Mouse (Mus musculus) cerebellum, adult (tissue): ENCODE results near the gene Znrf4.

Experiments used
- ATAC-seq: cut with Nextera tagmentation; 2 replicates; pipeline ENCODE4 v1.9.2; 2017; ENCODE audit warnings: mild to moderate bottlenecking, moderate library complexity, mixed read lengths; ENCODE audit not compliant: insufficient number of reproducible peaks, low FRiP score, low TSS enrichment

The Znrf4 gene

DNA sequence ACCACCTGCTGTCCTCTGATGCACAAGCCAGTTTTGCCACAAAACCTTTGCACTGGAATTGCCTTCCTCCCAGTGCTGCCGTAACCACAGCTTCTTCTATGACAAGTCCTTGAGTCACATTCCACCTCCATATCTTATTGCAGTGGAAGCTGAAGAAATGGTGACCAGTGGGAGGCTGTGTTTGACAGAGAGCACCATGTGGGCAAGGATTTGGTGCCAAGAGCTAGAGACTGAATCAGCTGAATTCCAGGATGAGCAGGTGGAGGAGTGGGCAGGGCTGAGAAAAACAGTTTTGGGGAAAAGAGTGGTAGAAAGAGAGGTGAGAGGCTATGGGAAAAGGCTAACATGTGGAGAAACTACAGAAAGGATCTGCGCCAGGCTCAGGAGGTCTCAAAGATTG, 18.4 kb downstream of the Znrf4 start:
- ATAC-seq, result no peak

DNA sequence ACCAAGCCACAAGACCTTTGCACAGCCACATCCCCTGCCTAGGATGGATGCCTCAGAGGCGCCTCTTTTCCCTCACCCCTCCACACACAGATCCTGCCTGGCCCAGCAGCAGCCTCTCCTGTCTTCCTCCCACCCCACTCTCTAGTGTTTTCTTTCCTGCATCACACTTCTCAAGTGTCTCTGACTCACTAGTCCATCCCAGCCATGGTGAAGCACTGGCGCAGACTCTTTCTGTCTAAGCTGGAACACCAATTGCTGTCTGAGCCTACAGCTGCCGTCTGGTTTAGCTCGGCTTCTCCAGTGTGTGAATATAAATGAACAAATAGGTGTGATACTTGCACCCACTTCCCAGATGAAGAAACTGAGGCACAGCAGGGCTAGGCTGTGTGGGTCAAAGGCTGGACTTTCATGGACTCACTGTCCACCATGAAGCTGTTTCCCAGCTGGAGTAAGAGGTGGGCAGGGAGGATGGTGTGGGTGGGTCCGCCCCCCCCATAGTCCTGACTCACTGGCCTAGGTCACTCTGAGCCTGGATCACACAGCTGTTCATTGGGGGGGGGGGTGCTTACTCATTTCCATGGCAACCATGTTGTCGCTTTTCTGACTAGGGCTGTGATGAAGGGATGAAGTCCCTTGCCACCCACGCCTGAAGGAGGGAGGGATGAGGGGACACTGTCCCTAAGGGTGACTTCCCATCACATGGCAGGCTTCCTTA, 21.6 kb downstream of the Znrf4 start:
- no peak for ATAC-seq

DNA sequence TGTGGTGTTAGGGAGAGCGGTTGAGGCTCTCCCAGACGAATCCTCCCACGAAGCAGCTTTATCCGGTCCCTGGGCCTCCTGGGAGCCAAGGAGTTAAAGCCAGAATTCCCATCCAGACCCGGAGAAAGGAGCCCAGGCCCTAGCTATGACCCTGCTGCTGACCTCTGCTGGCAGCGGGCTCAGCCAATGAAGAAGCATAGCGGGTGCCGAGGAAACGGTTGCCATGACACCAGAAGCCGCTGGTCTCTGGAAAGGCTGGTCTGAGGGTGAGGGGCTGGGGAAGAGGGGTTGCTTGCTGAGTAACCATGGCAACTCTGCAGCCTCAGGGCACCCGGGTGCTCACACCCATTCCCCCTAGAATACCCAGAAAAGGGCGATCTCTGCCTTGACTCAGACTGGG, 24.2 kb downstream of the Znrf4 start:
- no peak for ATAC-seq

DNA sequence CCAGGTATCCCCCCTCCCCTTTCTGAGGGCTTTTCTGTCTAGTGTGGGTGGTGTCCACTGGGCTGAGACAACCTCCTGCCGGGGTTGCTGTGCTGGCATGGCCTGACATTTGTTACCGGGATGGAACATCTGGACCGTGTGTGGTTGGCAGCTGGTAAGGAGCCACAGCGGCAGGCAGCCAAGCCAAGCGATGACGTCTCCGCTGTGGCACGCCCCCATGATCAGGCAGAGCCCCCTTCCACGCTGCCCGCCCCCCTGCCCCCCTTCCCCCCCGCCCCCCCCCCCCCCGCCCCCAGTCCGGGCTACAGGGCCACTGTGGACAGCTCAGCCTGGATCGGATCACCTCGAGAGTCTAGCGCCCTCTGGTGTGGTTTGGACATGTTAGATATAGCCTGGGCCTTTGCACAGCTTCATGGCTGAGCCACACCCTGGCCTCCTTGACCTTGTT, 24.8 kb downstream of the Znrf4 start:
- 0 out of 2 replicates have a peak, but pooled peaks have one; percentile 49 for ATAC-seq

DNA sequence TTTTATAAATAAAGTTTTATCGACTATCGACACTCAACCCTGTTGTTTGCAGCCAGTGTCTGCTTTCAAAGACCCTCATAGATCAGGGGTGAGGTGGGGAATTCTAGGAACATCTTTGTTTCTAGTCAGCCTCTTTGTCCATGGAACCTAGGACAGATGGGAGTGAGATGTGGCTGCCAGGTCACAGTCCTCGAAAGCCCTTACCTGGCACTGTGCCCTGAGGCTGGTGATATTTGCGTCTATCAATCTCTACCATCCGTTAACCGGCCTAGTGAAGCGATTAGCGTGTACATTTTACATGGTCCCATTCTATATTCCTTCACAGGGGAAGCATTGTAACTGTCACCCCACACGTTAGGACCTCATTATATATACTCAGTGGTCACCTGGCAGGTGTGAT, 26.3 kb downstream of the Znrf4 start:
- no peak for ATAC-seq

DNA sequence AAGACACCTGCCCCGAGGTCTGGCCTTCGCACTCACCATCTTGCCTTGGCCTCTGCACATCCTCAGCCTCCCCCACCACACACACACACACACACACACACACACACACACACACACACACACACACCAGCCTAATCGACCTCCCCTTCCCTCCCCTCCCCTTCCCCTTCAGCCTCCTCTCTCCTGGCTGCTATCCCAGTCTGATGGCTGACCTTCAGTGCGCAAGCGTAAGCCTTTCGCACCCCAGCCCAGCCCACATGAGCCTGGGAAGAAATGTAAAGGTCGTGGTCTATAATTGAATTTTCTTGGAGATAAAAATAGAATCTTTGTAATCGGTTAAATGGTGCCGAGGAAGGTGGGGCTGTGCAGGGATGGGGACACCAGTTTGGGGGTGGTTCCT, 27.1 kb downstream of the Znrf4 start:
- no peak for ATAC-seq

DNA sequence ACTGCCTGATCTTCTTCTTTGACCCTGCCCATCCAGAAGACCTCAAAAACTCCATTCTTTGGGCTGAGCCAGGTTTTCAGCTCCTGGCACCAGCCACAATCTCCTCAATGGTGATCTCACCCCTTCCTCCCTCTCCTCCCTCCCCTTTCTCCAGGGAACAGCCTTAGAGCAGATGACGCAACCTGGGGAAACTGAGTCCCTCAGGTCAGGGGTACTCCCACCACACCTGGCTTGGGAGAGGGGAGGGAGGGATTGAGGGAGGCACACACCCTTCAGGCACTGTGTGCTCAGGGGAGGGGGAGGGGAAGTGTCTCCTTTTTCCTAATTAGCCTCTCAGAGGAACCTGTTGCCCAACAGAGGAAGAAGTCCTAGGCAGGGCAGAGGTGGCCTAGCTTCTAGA, 29.6 kb downstream of the Znrf4 start:
- ATAC-seq, result no peak

DNA sequence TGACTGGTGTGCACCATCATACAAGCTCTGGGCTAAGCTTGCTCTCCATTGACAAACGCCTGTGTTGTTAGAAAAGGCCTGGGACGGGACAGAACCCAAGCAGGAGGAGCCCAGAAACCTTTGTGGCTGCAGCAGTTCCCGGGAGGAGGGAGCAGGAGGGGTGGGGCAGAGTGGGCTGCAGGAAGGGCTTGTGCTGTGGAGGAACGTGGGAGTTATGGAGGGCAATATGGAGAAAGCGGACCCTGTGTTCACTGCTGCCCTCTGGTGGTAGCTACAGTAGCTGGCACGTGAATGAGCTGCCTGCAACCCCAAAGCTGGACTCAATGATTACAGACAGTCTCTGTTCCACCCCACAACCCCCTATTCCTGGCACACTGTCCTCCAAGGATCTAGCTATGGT, 32.9 kb downstream of the Znrf4 start:
- ATAC-seq, result no peak

DNA sequence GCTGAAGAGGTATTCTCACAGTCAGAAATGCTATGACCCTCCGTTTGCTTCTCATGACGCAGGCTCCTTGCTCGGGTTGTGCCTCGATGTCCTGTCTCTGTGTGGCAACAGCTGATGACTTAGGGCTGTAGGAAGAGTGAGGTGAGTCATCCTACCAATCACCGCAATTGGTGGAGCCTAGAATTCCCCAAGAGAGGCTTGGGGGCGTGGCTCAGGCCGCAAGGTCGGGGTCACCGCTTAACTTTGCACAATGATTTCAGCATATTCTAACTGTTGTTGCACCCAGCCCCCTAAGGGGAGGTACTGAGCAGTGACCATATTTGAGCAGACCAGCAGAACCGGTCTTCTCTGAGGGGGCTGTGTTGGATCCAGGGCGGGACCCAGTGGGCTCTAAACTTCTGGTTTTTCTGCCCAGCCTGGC, 34.0 kb downstream of the Znrf4 start:
- no peak for ATAC-seq

DNA sequence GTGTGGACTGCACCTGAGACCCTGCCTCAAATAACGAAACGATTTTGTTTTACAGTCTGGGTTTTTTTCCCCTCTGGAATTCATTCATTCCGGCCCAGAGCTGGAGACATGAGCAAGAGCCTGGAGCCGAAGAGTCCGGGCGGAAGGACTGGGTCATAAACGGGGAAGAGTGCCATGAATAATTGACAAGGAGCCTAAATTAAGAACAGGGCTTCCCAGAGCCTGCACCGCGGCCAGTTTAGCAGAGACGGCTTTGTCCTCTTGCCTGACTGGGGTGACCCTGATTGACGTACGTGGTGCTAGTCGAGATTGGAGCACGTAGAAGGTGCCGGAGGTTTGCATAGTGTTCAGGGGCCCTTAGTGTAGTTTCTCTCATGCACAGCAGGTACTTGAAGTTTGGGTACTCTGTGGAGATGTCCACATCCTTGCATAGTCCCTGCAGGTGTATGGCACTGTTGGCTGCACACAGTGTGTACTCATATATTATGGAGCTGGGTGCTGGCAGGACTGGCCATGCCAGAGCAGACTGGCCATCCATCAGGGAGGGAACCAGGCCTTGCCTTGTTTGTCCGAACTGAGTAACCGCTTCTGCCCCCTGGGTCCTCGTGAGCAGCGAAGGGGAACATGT, 34.9 kb downstream of the Znrf4 start:
- ATAC-seq, result no peak

DNA sequence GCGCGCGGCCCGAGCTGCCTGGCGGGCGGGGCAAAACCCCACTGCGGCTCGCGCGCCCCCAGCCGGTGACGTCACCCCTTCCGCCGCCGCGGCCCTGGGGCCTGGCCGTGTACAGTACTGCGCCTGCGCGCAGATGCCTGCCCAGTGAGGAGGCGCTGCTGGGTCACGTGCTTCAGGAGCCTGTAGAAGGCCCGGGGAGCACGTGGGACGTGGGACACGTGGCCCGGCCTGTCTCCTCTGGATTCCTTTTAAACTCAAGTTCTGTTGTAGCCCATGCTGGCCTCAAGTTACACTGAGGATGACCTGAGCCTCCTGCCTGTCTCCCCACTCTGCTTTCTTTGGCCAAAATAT, 35.9 kb downstream of the Znrf4 start, which contains the start of gene Ptprs:
Gene Ptprs, minus strand, starts transcription at position 82 of the 351 bp plus-strand sequence.
- ATAC-seq, result peak; percentile 68

DNA sequence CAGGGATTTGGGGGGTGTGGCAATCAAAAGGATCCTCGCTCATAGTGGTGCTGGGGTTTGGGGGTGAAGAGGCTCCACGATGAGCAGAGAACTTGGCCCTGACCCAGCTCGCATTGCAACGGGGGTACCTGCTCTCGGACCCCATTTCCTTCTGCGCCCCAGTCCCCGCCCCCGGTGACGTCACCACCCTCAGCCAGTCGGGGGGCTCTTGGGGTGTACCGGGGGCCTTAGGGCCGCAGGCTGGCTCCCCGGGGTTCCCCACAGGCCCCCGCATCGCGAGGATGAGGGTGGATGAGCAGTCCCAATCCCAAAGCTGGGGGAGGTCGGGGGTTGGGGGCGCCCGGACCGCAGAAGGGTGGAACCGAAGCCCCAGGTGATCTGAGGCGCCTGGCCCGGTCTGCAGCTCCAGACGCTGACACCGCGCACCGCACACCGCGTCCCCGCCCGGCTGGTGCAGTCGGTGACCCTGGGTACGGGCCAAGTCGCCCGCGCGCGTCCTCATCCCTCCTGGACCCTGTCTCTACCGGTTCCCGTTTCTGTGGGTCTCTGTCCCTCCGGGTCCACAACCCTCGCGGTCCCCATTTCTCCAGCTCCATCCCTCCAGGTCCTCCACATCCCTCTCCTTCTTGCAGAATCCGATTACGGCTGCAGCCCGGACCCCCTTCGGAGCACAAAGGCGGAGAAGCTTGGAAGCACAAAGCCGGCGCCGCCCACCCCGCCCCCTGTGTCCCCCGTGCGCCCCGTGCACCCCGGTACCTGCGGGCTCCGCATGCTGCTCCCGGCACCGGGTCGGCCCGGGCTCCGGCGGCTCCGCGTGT, 36.4 kb downstream of the Znrf4 start:
- peak; percentile 6; the same call in 1 of the 2 replicates for ATAC-seq

DNA sequence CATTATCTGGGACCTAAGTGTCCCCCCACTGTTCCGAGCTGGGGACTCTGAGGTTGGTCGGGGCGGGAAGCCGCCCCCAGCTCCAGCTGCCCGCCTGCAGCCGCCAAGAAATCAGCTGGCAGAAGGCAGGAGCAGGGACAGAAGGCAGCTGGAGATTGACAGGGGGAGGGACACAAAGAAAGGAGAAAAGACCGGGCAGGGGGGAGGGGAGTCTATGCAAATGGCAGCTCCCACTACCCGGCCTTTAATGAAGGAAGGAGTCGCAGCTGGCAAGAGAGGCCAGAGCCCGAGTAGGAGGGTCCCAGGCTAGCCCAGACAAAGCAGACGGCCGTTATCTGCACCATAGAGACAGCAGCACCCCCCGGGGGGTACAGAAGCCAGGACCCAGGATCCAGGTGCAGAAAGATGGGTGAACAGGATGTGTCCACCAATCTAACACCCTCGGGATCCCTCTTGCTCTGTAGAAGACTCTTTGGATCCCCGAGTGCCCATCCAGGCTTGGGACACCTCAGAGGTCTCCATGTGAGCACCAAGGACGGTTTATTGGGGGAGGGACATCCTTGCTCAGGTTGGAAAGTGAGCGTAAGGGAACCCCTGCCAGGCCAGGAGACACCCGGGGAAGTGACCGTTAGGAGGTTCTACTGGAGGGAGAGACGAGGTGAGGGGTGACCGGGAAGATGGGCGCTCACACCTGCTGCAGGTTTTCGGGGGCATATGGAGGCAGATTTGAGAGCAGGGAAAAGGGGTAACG, 37.2 kb downstream of the Znrf4 start:
- no peak for ATAC-seq

DNA sequence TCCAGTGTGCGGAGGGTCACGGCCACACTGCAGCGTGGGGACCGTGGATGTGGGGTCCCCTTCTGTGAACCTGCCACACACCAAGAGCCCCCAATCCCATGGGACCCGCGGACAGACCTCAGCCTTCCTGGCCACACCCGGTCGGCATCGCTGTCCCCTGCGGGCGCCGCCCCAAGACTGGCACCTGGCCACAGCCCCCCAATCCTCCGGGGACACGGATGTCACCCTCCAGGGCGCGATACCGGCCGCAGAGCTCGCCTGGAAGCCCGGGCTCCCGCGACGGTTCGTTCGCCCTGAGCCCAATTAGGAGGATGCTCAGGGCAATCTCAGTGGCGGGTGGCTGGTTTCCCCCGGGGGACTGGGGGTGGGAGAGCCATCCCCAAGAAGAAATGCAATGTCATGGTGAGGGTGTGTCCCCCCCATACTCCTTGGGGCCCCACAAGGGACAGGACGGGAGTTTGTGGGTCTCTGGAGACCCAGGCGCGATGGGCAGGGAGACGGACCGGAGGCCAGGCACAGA, 37.9 kb downstream of the Znrf4 start:
- no peak for ATAC-seq

DNA sequence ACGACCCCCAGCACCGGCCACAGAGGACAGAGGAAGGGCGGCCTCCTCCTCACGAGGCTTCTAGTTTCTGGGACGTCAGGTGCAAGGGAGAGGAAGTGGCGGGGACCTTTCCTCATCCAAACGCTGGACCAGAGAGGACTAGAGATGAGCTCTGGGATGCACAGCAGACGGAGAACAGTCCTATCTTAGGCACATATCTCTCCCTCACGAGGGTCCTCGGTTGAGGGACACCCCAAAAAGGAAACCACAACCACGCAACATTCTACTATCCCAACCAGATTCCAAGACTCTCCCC, 38.7 kb downstream of the Znrf4 start:
- ATAC-seq, result no peak

DNA sequence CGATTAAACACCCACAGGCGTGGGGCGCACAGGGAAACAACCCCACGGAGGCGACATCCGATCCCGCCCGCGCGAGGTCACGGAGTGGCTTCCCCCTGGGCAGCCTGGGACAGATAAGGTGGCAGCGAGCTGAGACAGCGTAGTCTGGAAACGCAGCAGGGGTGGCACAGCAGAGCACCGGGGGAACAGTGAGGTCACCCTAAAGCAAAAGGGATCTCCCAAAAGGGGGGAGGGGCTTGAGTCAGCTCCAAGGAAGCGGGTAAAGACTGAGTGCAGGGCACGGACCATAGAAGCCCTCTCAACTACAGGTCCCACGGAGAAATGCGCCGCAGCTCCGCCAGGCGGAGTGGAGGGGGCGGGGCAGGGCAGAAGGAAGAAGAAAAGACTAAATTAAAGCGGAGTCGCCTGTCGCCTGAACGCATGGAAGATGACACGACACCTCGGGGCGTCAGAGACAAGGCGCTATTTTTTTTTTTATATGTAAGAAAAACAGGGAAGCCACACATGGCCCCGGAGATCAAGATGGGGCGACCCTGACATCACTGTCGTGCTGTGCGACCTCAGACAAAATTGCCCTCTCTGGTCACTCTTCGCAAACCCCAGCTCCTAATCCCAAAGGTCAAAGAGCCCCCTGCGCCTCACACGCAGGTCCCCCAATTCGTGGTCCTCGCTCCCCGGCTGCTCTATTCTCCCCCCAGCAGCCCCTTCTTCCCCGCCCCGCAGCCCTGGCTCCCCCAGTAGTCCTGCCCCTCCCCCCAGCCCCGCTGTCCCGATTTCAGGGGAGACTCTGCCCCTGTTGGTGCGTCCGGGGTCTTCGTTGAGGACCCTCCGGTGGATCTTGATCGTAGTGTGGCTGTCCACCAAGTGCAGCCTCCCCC, 39.3 kb downstream of the Znrf4 start:
- no peak for ATAC-seq

DNA sequence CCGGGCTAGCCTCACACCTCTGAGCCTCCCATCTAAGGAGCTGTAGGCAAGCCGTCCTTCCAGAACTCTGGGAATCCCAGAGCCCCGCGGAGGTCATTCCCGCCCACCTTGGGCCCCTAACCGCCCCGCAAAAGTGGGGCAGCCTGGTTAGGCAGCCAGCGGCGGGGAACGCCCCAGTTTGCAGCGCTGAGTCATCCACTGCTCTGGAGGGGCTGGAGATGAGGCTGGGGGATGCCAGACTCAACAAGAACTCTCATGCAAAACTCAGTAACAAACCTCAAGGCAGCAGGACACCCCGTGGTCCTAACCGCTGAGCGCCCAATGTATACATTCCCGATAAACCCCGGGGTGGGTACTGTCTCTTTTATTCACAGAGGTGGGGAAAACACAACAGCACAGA, 40.1 kb downstream of the Znrf4 start:
- ATAC-seq, result no peak

DNA sequence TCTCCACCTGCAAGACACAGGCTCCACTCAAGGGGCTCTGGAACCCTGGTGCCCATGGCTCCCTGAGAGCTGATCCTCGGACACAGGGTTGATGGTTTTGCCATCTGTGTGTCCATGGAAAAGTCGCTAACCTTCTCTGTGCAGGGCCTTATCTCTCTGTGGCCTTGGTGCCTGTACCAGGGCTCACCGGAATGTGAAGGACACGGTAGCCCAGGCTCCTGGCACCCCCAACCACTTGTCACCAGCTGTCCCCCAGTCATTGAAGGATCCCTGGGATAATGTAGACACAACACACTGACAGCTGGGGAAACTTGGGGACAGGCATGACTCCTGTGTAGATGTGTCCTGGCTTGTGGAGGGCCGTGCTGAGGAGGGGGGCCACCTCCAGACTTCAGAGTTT, 41.1 kb downstream of the Znrf4 start:
- no peak for ATAC-seq

DNA sequence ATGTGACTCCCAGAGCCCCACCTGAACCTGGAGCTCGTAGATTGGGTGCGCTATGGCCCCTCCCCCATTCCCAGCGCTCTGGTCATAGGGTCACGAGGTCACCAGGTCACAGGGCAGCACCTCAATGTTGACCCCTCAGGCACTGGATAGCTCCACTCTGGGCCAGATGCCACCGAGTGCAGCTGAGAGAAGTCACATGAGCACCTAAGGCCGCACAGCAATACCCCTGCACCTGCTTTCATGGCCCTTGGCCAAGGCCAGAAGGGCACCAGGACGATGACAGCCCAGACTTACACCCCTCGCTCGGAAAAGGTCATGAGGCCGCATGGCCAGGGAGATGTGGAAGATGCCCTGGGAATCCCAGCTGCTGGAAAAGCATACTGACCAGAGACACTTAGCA, 41.7 kb downstream of the Znrf4 start:
- ATAC-seq, result no peak

DNA sequence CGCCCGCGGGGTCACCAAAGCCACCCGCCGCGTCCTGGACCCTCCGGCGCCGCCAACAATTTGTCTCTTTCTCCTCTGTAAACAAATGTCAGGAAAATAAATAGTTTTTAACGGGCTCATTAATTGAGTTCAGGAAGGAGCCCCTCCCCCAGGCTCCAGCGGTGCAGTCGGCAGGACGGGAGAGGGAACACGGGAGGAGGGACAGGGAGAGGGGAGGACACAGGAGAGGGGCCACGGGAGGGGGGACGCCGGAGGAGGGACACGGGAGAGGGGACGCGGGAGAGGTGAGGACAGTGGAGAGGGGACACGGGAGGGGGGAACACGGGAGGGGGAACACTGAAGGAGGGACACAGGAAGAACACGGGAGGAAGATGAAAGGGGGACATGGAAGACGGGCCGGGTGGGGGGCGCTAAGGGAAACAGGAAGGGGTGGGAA, 42.2 kb downstream of the Znrf4 start:
- ATAC-seq, result no peak
